Mouse (Mus musculus) macrophage (primary cell): ENCODE results near the gene Enc1. TPM values are rescaled to one million over a fixed set of nuclear protein-coding genes. Genes with fewer than 3 reads are reported as not detected.
"Not testable (repeated sequence)": the region's sequence is repeated elsewhere in the genome, so short reads cannot be mapped to it uniquely, and the experiment has no call there.

Experiments
- H3K27ac ChIP-seq: fragments of 350-480 bp; formaldehyde crosslinking; 2 replicates; pipeline ENCODE4 v1.9.0; 2021
- H3K36me3 ChIP-seq: fragments of 350-480 bp; formaldehyde crosslinking; 2 replicates; pipeline ENCODE4 v1.9.0; 2021; ENCODE audit errors: inconsistent target
- H3K4me3 ChIP-seq: fragments of 350-480 bp; formaldehyde crosslinking; 2 replicates; pipeline ENCODE4 v1.9.0; 2021; ENCODE audit errors: inconsistent target
- H3K79me2 ChIP-seq: fragments of 350-480 bp; formaldehyde crosslinking; 2 replicates; pipeline ENCODE4 v1.9.0; 2021; ENCODE audit errors: inconsistent target
- WGBS: methylation state at CpG from one replicate; pipeline ENCODE4 v1.1.7; 2026; ENCODE audit warnings: inconsistent platforms; ENCODE audit not compliant: missing documents; 5-methylcytosine and 5-hydroxymethylcytosine counted together
- polyA plus RNA-seq: library from polyadenylated mRNA; stranded (reverse); fragments of 250-400 nt; gene quantifications from 3 replicates; pipeline ENCODE4 v1.2.4, GENCODE M21; 2018; ENCODE audit warnings: inconsistent platforms

The Enc1 gene
- polyA plus RNA-seq, 1 experiment from 2014 or later, result 8.5 TPM

- Histone ChIP-seq H3K27ac (no peak overlapping the region), H3K36me3 (peaks cover 40% of the 10 kb centered on the region), H3K79me2 (peaks cover 8% of the 10 kb centered on the region; the same call in 1 of the 2 replicates), H3K4me3 (no peak overlapping the region)
- WGBS, result 94% methylated on average over 18 of the region's 20 CpGs
Observed at GRCm38 (mm10) chr13:97250551-97251380, 9.9 kb downstream of the Enc1 start.

DNA sequence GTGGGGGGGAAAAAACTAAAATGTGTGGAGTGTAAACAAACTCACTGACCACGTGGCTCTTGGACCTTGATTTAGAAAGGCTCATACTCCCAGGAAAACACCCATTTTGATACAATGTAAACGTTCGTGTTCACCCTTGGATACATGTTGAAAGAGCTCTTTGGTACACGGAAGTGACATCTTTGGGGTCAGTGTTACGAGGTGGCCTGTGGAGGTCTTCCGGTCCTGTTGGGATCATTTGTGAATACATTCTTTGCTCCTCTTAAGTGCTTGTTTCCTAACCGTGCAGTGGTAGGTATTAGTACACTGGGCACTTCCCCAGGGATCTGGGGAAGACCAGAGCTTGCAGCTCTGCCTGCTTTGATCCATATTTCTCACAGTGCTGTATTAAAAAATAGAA lies 10.8 kb downstream of the Enc1 start:
- Histone ChIP-seq H3K27ac (no peak overlapping the region), H3K4me3 (no peak overlapping the region), H3K36me3 (peaks cover 30% of the 10 kb centered on the region), H3K79me2 (no peaks in the 10 kb centered on the region; the same call in 1 of the 2 replicates)
- 94% methylated on average over 7 of the region's 7 CpGs for WGBS

DNA sequence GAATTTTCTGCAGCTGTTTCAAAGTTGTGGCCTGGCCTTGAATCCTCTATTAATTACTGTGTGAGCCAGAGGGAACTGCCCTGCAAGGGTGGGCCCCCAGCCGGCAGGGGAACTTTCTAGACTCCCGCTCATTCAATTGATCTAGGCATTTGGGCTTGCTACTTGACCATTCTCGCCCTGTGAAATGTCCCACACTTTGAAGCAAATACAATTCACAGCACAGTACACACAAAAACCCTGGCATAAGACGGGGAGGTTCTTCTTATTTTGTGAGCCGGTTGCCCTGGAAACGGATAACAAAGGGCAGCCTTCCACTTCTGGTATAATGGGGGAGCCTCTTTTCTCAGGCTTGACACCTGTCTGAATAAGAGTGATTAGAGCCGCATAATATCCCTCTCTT lies 11.6 kb downstream of the Enc1 start:
- no peaks in the 10 kb centered on the region; the same call in 1 of the 2 replicates for H3K79me2 ChIP-seq
- no peak overlapping the region for H3K4me3 ChIP-seq
- H3K27ac ChIP-seq, result no peak overlapping the region
- 89% methylated on average over 7 of the region's 7 CpGs for WGBS
- peaks cover 23% of the 10 kb centered on the region; the same call in 1 of the 2 replicates for H3K36me3 ChIP-seq

DNA sequence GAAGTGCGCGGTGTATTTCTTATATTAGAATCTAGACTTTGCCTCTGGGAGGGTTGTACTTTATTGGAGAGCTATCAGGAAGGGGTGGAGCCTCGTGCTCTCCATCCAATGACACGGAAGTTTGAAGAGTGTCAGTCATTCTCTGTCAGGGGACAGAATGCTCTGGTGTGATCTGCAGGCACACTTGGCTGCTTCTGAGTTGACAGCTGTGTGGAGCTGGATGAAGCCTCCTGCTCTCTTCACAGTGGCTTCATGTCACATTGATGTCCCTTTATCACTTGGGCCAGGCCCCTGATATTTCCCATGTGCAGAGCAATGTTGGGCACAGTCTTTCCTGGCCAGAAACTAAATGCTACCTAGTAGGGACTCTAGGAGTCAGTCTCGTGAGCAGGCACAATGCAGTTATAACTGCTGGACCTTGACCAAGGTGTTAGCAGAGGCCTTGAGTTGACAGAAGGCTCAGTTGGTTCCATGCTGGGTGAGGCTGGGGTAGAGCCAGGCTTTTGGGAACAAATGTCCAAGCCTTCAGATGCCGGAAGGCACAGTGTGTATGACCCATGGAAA lies 12.6 kb downstream of the Enc1 start:
- WGBS, result 95% methylated on average over 6 of the region's 6 CpGs
- H3K36me3 ChIP-seq, result peaks cover 15% of the 10 kb centered on the region; the same call in 1 of the 2 replicates
- no peak overlapping the region for H3K27ac ChIP-seq
- H3K79me2 ChIP-seq, result no peaks in the 10 kb centered on the region
- H3K4me3 ChIP-seq, result no peak overlapping the region

DNA sequence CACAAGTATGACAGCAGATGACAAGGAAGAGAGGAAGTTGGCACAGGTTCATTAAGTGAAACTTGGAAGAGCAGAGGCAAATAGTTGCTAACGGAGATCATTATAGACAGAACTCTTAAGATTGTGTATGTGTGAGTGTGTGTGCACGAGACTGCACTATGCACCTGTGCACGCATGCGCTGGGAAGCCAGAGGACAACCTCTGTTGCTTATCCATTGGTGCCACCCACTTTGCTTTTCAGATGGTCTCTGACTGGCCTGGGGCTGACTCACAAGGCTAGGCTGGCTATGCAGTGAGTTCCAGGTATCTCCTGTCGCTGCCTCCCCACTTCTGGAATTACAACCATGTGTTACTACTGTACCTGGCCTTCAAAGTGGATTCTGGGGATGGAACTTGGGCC lies 13.1 kb downstream of the Enc1 start:
- WGBS, result 98% methylated on average over 5 of the region's 5 CpGs
- Histone ChIP-seq H3K36me3 (peaks cover 15% of the 10 kb centered on the region; the same call in 1 of the 2 replicates), H3K4me3 (no peak overlapping the region), H3K27ac (no peak overlapping the region), H3K79me2 (no peaks in the 10 kb centered on the region)

GRCm38 (mm10) chr13:97254564-97255164 lies 13.8 kb downstream of the Enc1 start:
- Histone ChIP-seq H3K36me3 (peaks cover 15% of the 10 kb centered on the region; the same call in 1 of the 2 replicates), H3K79me2 (no peaks in the 10 kb centered on the region), H3K27ac (no peak overlapping the region), H3K4me3 (no peak overlapping the region)
- 79% methylated on average over 8 of the region's 10 CpGs for WGBS

DNA sequence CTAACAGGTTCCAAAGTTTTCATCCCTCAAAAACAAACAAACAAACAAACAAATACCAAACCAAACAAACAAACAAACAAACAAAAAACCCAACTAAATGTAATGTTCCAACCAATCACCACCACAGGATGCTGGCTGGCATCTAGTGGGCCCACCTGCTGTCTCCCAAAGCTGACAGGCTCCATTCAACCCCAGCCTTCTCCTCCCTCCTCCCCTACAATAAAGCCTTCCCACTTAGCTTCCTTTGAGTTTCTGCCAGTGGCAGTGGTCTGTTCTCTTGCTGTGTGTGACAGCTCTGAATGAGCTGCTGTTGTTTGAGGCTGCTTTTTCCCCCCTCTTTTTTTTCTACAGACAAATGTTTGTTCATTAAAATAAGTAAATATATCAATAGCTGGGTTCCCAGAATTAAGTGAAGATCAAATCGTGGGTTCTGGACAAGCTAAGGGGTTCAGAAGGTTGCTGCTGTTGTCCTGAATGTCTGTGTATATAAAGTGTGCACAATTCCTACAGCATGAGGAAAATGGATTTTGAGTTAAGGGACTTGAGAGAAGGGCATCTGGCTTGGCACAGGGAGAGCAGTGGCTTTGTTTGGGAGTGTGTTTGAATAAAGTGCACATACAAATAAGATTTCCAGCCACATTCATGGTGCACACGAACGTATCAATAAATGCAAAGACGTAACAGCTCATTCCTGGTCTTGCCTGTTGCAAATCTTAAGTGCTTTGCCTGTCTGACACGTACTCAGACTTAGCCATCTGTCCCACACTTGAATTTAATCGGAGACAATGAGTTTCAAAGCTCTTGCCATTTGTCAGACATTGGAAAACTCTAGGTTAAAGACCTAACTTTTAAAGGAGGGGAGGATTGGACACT lies 15.3 kb downstream of the Enc1 start:
- Histone ChIP-seq H3K4me3 (no peak overlapping the region), H3K79me2 (no peaks in the 10 kb centered on the region), H3K27ac (no peak overlapping the region), H3K36me3 (no peaks in the 10 kb centered on the region)
- 92% methylated on average over 6 of the region's 6 CpGs for WGBS

GRCm38 (mm10) chr13:97256849-97257379 lies 16.0 kb downstream of the Enc1 start:
- no peaks in the 10 kb centered on the region for H3K36me3 ChIP-seq
- H3K4me3 ChIP-seq, result no peak overlapping the region
- H3K27ac ChIP-seq, result no peak overlapping the region
- H3K79me2 ChIP-seq, result no peaks in the 10 kb centered on the region
- 91% methylated on average over 12 of the region's 12 CpGs for WGBS

DNA sequence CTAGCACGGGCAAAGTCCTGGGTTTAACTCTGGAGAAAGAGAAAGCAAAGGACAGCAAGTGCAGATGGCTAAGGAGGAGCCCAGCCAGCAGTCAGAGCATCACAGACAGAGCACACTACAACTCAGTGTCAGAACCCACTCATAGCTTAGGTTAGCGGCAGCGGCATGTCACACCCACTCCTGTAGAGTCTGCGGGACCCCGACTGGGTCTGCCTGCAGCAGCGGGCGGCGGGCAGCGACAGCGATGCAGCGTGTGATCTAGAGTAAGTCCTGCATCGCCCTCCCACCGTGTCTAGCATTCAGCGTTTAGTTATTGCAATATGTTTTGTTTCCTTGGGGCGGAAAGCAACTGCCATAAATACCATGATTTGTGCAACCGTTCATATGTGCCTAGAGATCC lies 18.4 kb downstream of the Enc1 start:
- no peaks in the 10 kb centered on the region for H3K79me2 ChIP-seq
- no peak overlapping the region for H3K27ac ChIP-seq
- WGBS, result 88% methylated on average over 16 of the region's 16 CpGs

GRCm38 (mm10) chr13:97260456-97261180 lies 19.7 kb downstream of the Enc1 start:
- Histone ChIP-seq H3K79me2 (no peaks in the 10 kb centered on the region), H3K4me3 (no peak overlapping the region), H3K36me3 (no peaks in the 10 kb centered on the region), H3K27ac (no peak overlapping the region)
- WGBS, result 92% methylated on average over 8 of the region's 8 CpGs

More for the DNA sequence above, 18.4 kb downstream of the Enc1 start:
- no peaks in the 10 kb centered on the region for H3K36me3 ChIP-seq
- no peak overlapping the region for H3K4me3 ChIP-seq

DNA sequence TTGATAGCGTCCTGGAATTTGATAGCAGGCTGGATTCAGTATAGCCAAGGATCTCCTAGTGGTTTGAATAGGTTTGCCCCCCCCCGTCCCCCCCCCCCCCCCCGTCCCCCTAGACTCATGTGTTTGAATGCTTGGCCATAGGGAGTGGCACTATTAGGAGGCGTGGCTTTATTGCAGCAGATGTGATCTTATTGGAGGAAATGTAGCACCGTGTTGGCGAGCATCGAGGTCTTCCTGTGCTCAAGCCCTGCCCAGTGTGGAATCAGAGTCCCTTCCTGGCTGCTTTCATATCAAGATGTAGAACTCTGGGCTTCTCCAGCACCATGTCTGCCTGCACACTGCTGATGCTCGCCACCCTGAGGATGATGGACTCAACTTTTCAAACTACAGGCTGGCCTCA lies 20.6 kb downstream of the Enc1 start:
- Histone ChIP-seq H3K4me3 (no peak overlapping the region), H3K27ac (no peak overlapping the region), H3K36me3 (no peaks in the 10 kb centered on the region), H3K79me2 (no peaks in the 10 kb centered on the region)
- whole genome bisulfite sequencing, result 80% methylated on average over 6 of the region's 8 CpGs

GRCm38 (mm10) chr13:97262676-97263075 lies 21.8 kb downstream of the Enc1 start:
- Histone ChIP-seq H3K4me3 (no peak overlapping the region), H3K79me2 (no peaks in the 10 kb centered on the region), H3K36me3 (no peaks in the 10 kb centered on the region), H3K27ac (no peak overlapping the region)
- 95% methylated on average over 10 of the region's 10 CpGs for WGBS

DNA sequence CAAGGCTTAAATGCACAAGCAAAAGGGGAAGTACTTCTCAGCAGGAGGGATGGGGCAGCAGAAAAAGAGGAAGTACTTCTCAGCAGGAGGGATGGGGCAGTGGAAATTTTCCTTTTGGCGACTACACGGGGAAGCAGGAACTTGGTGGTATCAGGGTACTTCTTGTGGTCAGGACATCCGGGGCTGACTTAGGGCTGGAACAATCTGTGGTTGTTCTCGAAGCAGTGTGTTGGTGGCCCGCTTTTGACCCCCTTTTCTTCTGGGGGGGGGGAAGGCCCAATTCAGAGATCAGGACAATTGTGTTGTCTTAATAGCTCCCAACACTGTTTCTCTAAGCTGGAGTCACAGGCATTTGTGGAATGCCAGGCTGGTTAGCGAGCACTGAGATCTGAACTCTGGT lies 24.6 kb downstream of the Enc1 start:
- not testable (repeated sequence) for H3K36me3 ChIP-seq, H3K27ac ChIP-seq, H3K4me3 ChIP-seq, H3K79me2 ChIP-seq
- 90% methylated on average over 6 of the region's 6 CpGs for WGBS

- no peak overlapping the region for H3K4me3 ChIP-seq
- no peaks in the 10 kb centered on the region for H3K36me3 ChIP-seq
- no peaks in the 10 kb centered on the region for H3K79me2 ChIP-seq
- WGBS, result 83% methylated on average over 2 of the region's 2 CpGs
- H3K27ac ChIP-seq, result no peak overlapping the region
Observed at GRCm38 (mm10) chr13:97270723-97271122, 29.8 kb downstream of the Enc1 start.
